Mouse (Mus musculus) limb, embryonic 13.5 days (tissue): ENCODE results near the gene Ugt2b34. TPM values are rescaled to one million over a fixed set of nuclear protein-coding genes. Genes with fewer than 3 reads are reported as not detected.

ENCODE experiments used
- ATAC-seq: fragments of 200-750 bp; cut with Nextera tagmentation; 2 replicates; pipeline ENCODE4 v1.8.0; 2017; ENCODE audit warnings: low read depth, moderate number of reproducible peaks, moderate TSS enrichment; ENCODE audit not compliant: low FRiP score
- H3K27ac ChIP-seq: fragments of 300-500 bp; sonication (generic); 2 replicates; pipeline ENCODE4 v1.5.1; 2015; ENCODE audit warnings: inconsistent platforms, mild to moderate bottlenecking, moderate library complexity
- H3K27me3 ChIP-seq: fragments of 300-500 bp; sonication (generic); 2 replicates; pipeline ENCODE4 v1.6.1; 2015; ENCODE audit warnings: mild to moderate bottlenecking, inconsistent platforms
- H3K36me3 ChIP-seq: fragments of 300-500 bp; sonication (generic); 2 replicates; pipeline ENCODE4 v1.6.1; 2015; ENCODE audit warnings: inconsistent platforms, mild to moderate bottlenecking, moderate library complexity
- H3K4me1 ChIP-seq: fragments of 300-500 bp; sonication (generic); 2 replicates; pipeline ENCODE4 v1.6.1; 2015; ENCODE audit warnings: inconsistent platforms
- H3K4me2 ChIP-seq: fragments of 300-500 bp; sonication (generic); replicated peaks from 2 replicates; pipeline ENCODE4 v1.6.1; 2015; ENCODE audit warnings: inconsistent platforms, mild to moderate bottlenecking, moderate library complexity
- H3K4me3 ChIP-seq: fragments of 300-500 bp; sonication (generic); 2 replicates; pipeline ENCODE4 v1.5.1; 2015; ENCODE audit warnings: moderate library complexity, mild to moderate bottlenecking, inconsistent platforms
- H3K9ac ChIP-seq: fragments of 300-500 bp; sonication (generic); 2 replicates; pipeline ENCODE4 v1.6.1; 2015; ENCODE audit warnings: mild to moderate bottlenecking, inconsistent platforms
- H3K9me3 ChIP-seq: fragments of 300-500 bp; sonication (generic); 2 replicates; pipeline ENCODE4 v1.6.1; 2016; ENCODE audit warnings: inconsistent platforms
- WGBS: fragments of 180-500 bp; shearing (Covaris S2); methylation state at CpG from one replicate; pipeline ENCODE4 v1.1.7; 2015; 5-methylcytosine and 5-hydroxymethylcytosine counted together
- polyA plus RNA-seq: library from polyadenylated mRNA; unstranded; fragments of >200 nt; fragmentation: Nextera tagmentation; extraction: Ambion mirVana; gene quantifications from 2 replicates; pipeline ENCODE4 v1.2.1, GENCODE M21; 2015

The Ugt2b34 gene
- polyA plus RNA-seq = 0.11 TPM in 1 of 2 replicates, not detected in the other

GRCm38 (mm10) chr5:86906758-86907157, at the start of gene Ugt2b34:
Gene Ugt2b34 (minus strand): TSS chr5:86906937.
- 76% methylated on average over 1 of the region's 1 CpGs for WGBS
- Histone ChIP-seq H3K36me3 (no peaks in the 10 kb centered on the region), H3K4me1 (no peaks in the 10 kb centered on the region), H3K27me3 (no peaks in the 10 kb centered on the region), H3K4me3 (no peak within 1 kb of the TSS), H3K9ac (no peak within 1 kb of the TSS), H3K4me2 (no peak within 1 kb of the TSS), H3K27ac (no peak within 1 kb of the TSS), H3K9me3 (no peaks in the 10 kb centered on the region)
- ATAC-seq = no peak

GRCm38 (mm10) chr5:86942111-86942510, 35.4 kb upstream of the Ugt2b34 start:
- H3K9ac ChIP-seq = no peak overlapping the region
- 88% methylated on average over 2 of the region's 2 CpGs for WGBS
- H3K9me3 ChIP-seq = peaks cover 5% of the 10 kb centered on the region; the same call in 1 of the 2 replicates
- no peak overlapping the region for H3K4me3 ChIP-seq
- H3K4me1 ChIP-seq = no peaks in the 10 kb centered on the region
- H3K4me2 ChIP-seq = no peak overlapping the region
- no peak for ATAC-seq
- H3K36me3 ChIP-seq = no peaks in the 10 kb centered on the region
- no peak overlapping the region for H3K27ac ChIP-seq
- no peaks in the 10 kb centered on the region for H3K27me3 ChIP-seq

GRCm38 (mm10) chr5:86926426-86926825, 19.7 kb upstream of the Ugt2b34 start, which contains the start of gene Ugt2b1:
Gene Ugt2b1 (minus strand): TSS chr5:86926530.
- no peak within 1 kb of the TSS for H3K4me2 ChIP-seq
- H3K4me3 ChIP-seq = no peak within 1 kb of the TSS
- no peaks in the 10 kb centered on the region for H3K27me3 ChIP-seq
- no peaks in the 10 kb centered on the region for H3K36me3 ChIP-seq
- 80% methylated on average over 2 of the region's 2 CpGs for WGBS
- H3K4me1 ChIP-seq = no peaks in the 10 kb centered on the region
- H3K27ac ChIP-seq = no peak within 1 kb of the TSS
- no peak for ATAC-seq
- H3K9me3 ChIP-seq = no peaks in the 10 kb centered on the region
- H3K9ac ChIP-seq = no peak within 1 kb of the TSS

- WGBS = 71% methylated on average over 3 of the region's 3 CpGs
- Histone ChIP-seq H3K36me3 (no peaks in the 10 kb centered on the region), H3K27ac (no peak overlapping the region), H3K4me2 (no peak overlapping the region), H3K9me3 (no peaks in the 10 kb centered on the region), H3K4me1 (no peaks in the 10 kb centered on the region), H3K4me3 (no peak overlapping the region), H3K9ac (no peak overlapping the region), H3K27me3 (no peaks in the 10 kb centered on the region)
- ATAC-seq = no peak
Observed at GRCm38 (mm10) chr5:86920661-86921233, 14.0 kb upstream of the Ugt2b34 start.

- Histone ChIP-seq H3K36me3 (no peaks in the 10 kb centered on the region), H3K9me3 (no peaks in the 10 kb centered on the region), H3K4me2 (no peak overlapping the region), H3K27me3 (no peaks in the 10 kb centered on the region), H3K4me3 (no peak overlapping the region), H3K27ac (no peak overlapping the region), H3K9ac (no peak overlapping the region), H3K4me1 (no peaks in the 10 kb centered on the region)
- 62% methylated on average over 3 of the region's 3 CpGs for WGBS
- ATAC-seq = peak; percentile 72
Observed at GRCm38 (mm10) chr5:86911357-86912099, 4.8 kb upstream of the Ugt2b34 start.

GRCm38 (mm10) chr5:86910770-86911169, 4.0 kb upstream of the Ugt2b34 start:
- Histone ChIP-seq H3K27ac (no peak overlapping the region), H3K27me3 (no peaks in the 10 kb centered on the region), H3K4me3 (no peak overlapping the region), H3K9ac (no peak overlapping the region), H3K36me3 (no peaks in the 10 kb centered on the region), H3K9me3 (no peaks in the 10 kb centered on the region), H3K4me2 (no peak overlapping the region), H3K4me1 (no peaks in the 10 kb centered on the region)
- no peak for ATAC-seq
- WGBS = 53% methylated on average over 1 of the region's 1 CpGs

- ATAC-seq = no peak
- Histone ChIP-seq H3K36me3 (no peaks in the 10 kb centered on the region), H3K4me2 (no peak overlapping the region), H3K9me3 (no peaks in the 10 kb centered on the region), H3K27ac (no peak overlapping the region), H3K9ac (no peak overlapping the region), H3K4me1 (no peaks in the 10 kb centered on the region), H3K27me3 (no peaks in the 10 kb centered on the region), H3K4me3 (no peak overlapping the region)
- 82% methylated on average over 1 of the region's 1 CpGs for WGBS
Observed at GRCm38 (mm10) chr5:86889933-86890332, 16.8 kb downstream of the Ugt2b34 start.

- 74% methylated on average over 1 of the region's 1 CpGs for WGBS
- Histone ChIP-seq H3K4me3 (no peak overlapping the region), H3K27me3 (no peaks in the 10 kb centered on the region), H3K27ac (no peak overlapping the region), H3K9ac (no peak overlapping the region), H3K4me1 (no peaks in the 10 kb centered on the region), H3K4me2 (no peak overlapping the region), H3K36me3 (no peaks in the 10 kb centered on the region), H3K9me3 (no peaks in the 10 kb centered on the region)
- no peak for ATAC-seq
Observed at GRCm38 (mm10) chr5:86888420-86888819, 18.3 kb downstream of the Ugt2b34 start.

GRCm38 (mm10) chr5:86887081-86887480, 19.7 kb downstream of the Ugt2b34 start:
- Histone ChIP-seq H3K27me3 (no peaks in the 10 kb centered on the region), H3K9me3 (no peaks in the 10 kb centered on the region), H3K4me1 (no peaks in the 10 kb centered on the region), H3K36me3 (no peaks in the 10 kb centered on the region), H3K27ac (no peak overlapping the region), H3K4me3 (no peak overlapping the region), H3K9ac (no peak overlapping the region), H3K4me2 (no peak overlapping the region)
- ATAC-seq = no peak
- WGBS = 86% methylated on average over 1 of the region's 1 CpGs

GRCm38 (mm10) chr5:86886620-86887019, 20.1 kb downstream of the Ugt2b34 start:
- H3K27ac ChIP-seq = no peak overlapping the region
- no peaks in the 10 kb centered on the region for H3K36me3 ChIP-seq
- no peaks in the 10 kb centered on the region for H3K27me3 ChIP-seq
- 49% methylated on average over 3 of the region's 3 CpGs for WGBS
- no peak overlapping the region for H3K4me2 ChIP-seq
- no peaks in the 10 kb centered on the region for H3K4me1 ChIP-seq
- H3K4me3 ChIP-seq = no peak overlapping the region
- ATAC-seq = no peak
- no peak overlapping the region for H3K9ac ChIP-seq
- no peaks in the 10 kb centered on the region for H3K9me3 ChIP-seq

GRCm38 (mm10) chr5:86871877-86872276, 34.9 kb downstream of the Ugt2b34 start:
- no peak for ATAC-seq
- 48% methylated on average over 1 of the region's 1 CpGs for WGBS
- no peak overlapping the region for H3K27ac ChIP-seq
- no peak overlapping the region for H3K9ac ChIP-seq
- H3K4me2 ChIP-seq = no peak overlapping the region
- H3K27me3 ChIP-seq = no peaks in the 10 kb centered on the region
- no peaks in the 10 kb centered on the region for H3K9me3 ChIP-seq
- H3K4me1 ChIP-seq = no peaks in the 10 kb centered on the region
- no peaks in the 10 kb centered on the region for H3K36me3 ChIP-seq
- H3K4me3 ChIP-seq = no peak overlapping the region

GRCm38 (mm10) chr5:86858336-86858735, 48.4 kb downstream of the Ugt2b34 start:
- Histone ChIP-seq H3K36me3 (no peaks in the 10 kb centered on the region), H3K4me1 (no peaks in the 10 kb centered on the region), H3K9ac (no peak overlapping the region), H3K27ac (no peak overlapping the region), H3K4me3 (no peak overlapping the region), H3K4me2 (no peak overlapping the region), H3K27me3 (no peaks in the 10 kb centered on the region), H3K9me3 (no peaks in the 10 kb centered on the region)
- ATAC-seq = no peak
- 57% methylated on average over 3 of the region's 3 CpGs for WGBS

- no peaks in the 10 kb centered on the region for H3K4me1 ChIP-seq
- ATAC-seq = no peak
Observed at GRCm38 (mm10) chr5:86857682-86858081, 49.1 kb downstream of the Ugt2b34 start.

More at GRCm38 (mm10) chr5:86857682-86858081, 49.1 kb downstream of the Ugt2b34 start:
- no peak overlapping the region for H3K27ac ChIP-seq
- no peaks in the 10 kb centered on the region for H3K36me3 ChIP-seq
- no peaks in the 10 kb centered on the region for H3K27me3 ChIP-seq
- H3K9ac ChIP-seq = no peak overlapping the region
- 29% methylated on average over 1 of the region's 1 CpGs for WGBS
- H3K4me2 ChIP-seq = no peak overlapping the region
- no peak overlapping the region for H3K4me3 ChIP-seq
- H3K9me3 ChIP-seq = no peaks in the 10 kb centered on the region
